Mouse (Mus musculus): ENCODE data around the gene Ugt1a8.
"Not testable (repeated sequence)": the region's sequence is repeated elsewhere in the genome, so short reads cannot be mapped to it uniquely, and the experiment has no call there.

Ugt1a8 gene

GRCm38 (mm10) chr1:88109604-88110003 is 22.0 kb downstream of the Ugt1a8 start:
- DNase-seq = not testable (repeated sequence)

- DNase-seq = not testable (repeated sequence)
Measured at GRCm38 (mm10) chr1:88112769-88113168, 25.2 kb downstream of the Ugt1a8 start.

- DNase-seq = not testable (repeated sequence)
Measured at GRCm38 (mm10) chr1:88120550-88120949, 32.9 kb downstream of the Ugt1a8 start.

- DNase-seq = peak; percentile 32 to 39
Measured at GRCm38 (mm10) chr1:88121521-88121920, 33.9 kb downstream of the Ugt1a8 start.

- not testable (repeated sequence) for DNase-seq
Measured at GRCm38 (mm10) chr1:88125827-88126360, 38.3 kb downstream of the Ugt1a8 start.

GRCm38 (mm10) chr1:88129091-88129490 is 41.5 kb downstream of the Ugt1a8 start:
- not testable (repeated sequence) for DNase-seq

GRCm38 (mm10) chr1:88130223-88130622 is 42.6 kb downstream of the Ugt1a8 start:
- DNase-seq = not testable (repeated sequence)

- DNase-seq = no peak
Measured at GRCm38 (mm10) chr1:88133908-88134456, 46.4 kb downstream of the Ugt1a8 start.

- not testable (repeated sequence) for DNase-seq
Measured at GRCm38 (mm10) chr1:88134457-88135011, 46.9 kb downstream of the Ugt1a8 start, which contains the start of gene Ugt1a6a. Gene Ugt1a6a (plus strand): TSS chr1:88134809.

- not testable (repeated sequence) for DNase-seq
Measured at GRCm38 (mm10) chr1:88135229-88135904, 47.8 kb downstream of the Ugt1a8 start.

- DNase-seq = no peak
Measured at GRCm38 (mm10) chr1:88136646-88137045, 49.0 kb downstream of the Ugt1a8 start.

GRCm38 (mm10) chr1:88137264-88137663 is 49.7 kb downstream of the Ugt1a8 start:
- DNase-seq = no peak

- no peak for DNase-seq
Measured at GRCm38 (mm10) chr1:88138145-88138544, 50.5 kb downstream of the Ugt1a8 start.

GRCm38 (mm10) chr1:88140492-88140891 is 52.9 kb downstream of the Ugt1a8 start:
- DNase-seq = not testable (repeated sequence)

GRCm38 (mm10) chr1:88143966-88144675 is 56.5 kb downstream of the Ugt1a8 start:
- DNase-seq = peak; percentile 72 to 77

- peak; percentile 41 to 44 for DNase-seq
Measured at GRCm38 (mm10) chr1:88145278-88145677, 57.7 kb downstream of the Ugt1a8 start.

GRCm38 (mm10) chr1:88150133-88150532 is 62.5 kb downstream of the Ugt1a8 start:
- DNase-seq = peak; percentile 42 to 53

- DNase-seq = no peak
Measured at GRCm38 (mm10) chr1:88158430-88158829, 70.8 kb downstream of the Ugt1a8 start.

GRCm38 (mm10) chr1:88165711-88166110 is 78.1 kb downstream of the Ugt1a8 start, which contains the start of gene Ugt1a5:
Gene Ugt1a5 (plus strand): TSS chr1:88166012.
- DNase-seq = no peak

- DNase-seq = not testable (repeated sequence)
Measured at GRCm38 (mm10) chr1:88172190-88172589, 84.6 kb downstream of the Ugt1a8 start.

GRCm38 (mm10) chr1:88179657-88180056 is 92.0 kb downstream of the Ugt1a8 start:
- DNase-seq = no peak

- DNase-seq = no peak
Measured at GRCm38 (mm10) chr1:88186325-88186935, 98.8 kb downstream of the Ugt1a8 start.

- no peak for DNase-seq
Measured at GRCm38 (mm10) chr1:88192136-88192535, 104.5 kb downstream of the Ugt1a8 start.
